Mouse (Mus musculus): ENCODE measurements at regions not wholly inside any gene's neighbourhood (a gene's known extent, or its start where the extent isn't known, plus 50 kb on each side); places are given as distances from the start of the nearest gene placed in this dataset.

- DNase-seq (ENCODE audit: low read depth, low spot score) = no peak
Measured at GRCm38 (mm10) chr13:37657248-37657647, 121.0 kb upstream of the Rreb1 start.

- DNase-seq (ENCODE audit: low read depth, low spot score) = no peak
Measured at GRCm38 (mm10) chr13:37658034-37658433, 120.2 kb upstream of the Rreb1 start.

- DNase-seq (ENCODE audit: low read depth, low spot score) = no peak
Measured at GRCm38 (mm10) chr13:37658519-37658918, 119.7 kb upstream of the Rreb1 start.

DNA sequence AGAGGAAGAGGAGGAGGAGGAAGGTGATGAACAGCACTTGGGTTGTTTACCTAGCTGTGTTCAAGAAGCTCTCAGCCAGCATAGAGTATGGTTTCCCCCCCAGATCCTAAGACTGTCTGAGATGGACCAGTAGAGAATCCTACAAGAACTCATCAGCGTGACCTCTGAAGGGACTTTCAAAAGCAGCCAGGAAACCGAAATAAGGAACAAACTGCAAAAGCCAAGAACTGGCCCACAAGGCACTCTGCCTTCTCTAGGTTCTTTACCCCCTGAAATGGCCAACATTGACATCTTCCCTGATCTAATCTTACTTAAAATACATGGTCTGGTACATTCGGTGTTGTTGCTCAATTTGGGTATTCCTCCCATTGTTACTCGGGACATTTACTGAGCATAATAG, 118.1 kb upstream of the Rreb1 start:
- no peak for DNase-seq (ENCODE audit: low read depth, low spot score)

DNA sequence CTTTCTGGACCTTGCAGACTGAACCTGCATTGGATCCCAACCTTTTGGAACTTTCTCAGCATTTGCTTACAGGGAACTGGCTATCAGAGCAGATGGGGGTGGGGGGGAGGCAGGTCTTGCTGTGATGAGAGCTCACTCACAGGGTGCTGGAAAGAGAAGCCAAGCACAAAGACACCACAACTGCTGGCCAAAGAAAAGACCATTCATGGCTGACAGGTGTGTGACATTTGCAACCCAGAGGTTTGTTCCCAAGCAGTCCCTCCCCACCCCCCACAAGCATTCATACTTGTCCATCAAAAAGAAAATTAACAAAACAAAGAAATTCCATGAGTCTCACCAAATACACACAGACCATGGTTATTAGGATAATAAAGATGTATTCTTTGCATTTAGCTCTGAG, 117.5 kb upstream of the Rreb1 start:
- no peak for DNase-seq (ENCODE audit: low read depth, low spot score)

GRCm38 (mm10) chr13:37664116-37664515, 114.1 kb upstream of the Rreb1 start:
- no peak for DNase-seq (ENCODE audit: low read depth, low spot score)

GRCm38 (mm10) chr13:37666207-37667003, 111.8 kb upstream of the Rreb1 start:
- no peak for DNase-seq (ENCODE audit: low read depth, low spot score)

DNA sequence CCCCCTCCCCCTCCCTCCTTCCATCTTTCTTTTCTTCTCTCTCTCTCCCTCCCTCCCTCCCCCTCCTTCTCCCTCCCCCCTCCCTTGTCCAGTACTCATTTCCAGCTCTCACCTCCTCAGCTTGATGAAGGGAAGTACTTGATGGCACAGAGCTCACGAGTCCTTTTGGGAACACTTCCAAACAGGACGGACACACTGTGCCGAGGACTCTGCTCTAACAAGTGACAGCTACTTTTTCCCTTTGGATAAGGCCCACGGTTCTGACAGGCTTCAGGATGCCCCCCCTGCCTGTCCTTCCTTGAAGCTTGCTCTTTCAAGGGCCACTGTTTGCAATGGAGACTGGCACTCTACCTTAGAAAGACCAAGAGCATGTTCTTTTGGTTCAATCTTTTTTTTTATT, 110.8 kb upstream of the Rreb1 start:
- no peak for DNase-seq (ENCODE audit: low read depth, low spot score)

- no peak for DNase-seq (ENCODE audit: low read depth, low spot score)
Measured at GRCm38 (mm10) chr13:37667871-37668270, 110.3 kb upstream of the Rreb1 start.

- no peak for DNase-seq (ENCODE audit: low read depth, low spot score)
Measured at GRCm38 (mm10) chr13:37671109-37671508, 107.1 kb upstream of the Rreb1 start.

- no peak for DNase-seq (ENCODE audit: low read depth, low spot score)
Measured at GRCm38 (mm10) chr13:37674676-37675350, 103.4 kb upstream of the Rreb1 start.

GRCm38 (mm10) chr13:37675718-37676117, 102.5 kb upstream of the Rreb1 start:
- no peak for DNase-seq (ENCODE audit: low read depth, low spot score)

GRCm38 (mm10) chr13:37676912-37677311, 101.3 kb upstream of the Rreb1 start:
- no peak for DNase-seq (ENCODE audit: low read depth, low spot score)

DNA sequence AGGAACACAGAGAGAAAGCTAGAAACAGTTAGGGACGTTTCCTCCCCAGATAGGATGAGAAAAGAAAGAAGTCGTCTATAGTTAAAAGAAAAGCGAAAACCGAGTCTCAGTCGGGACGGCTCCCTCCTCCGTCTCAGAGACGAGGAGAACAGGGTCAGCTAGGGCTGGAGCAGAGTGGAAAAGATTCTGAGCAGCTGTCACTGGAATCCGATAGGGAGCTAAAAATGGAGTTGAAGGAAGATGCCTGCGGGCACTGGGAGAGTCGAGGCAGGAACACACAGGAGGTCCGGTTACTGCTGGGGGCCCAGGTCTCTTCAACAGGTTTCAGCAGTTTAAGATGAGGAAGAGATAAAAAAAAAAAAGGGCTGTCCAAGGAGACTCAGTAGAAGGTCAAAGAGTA, 99.9 kb upstream of the Rreb1 start:
- no peak for DNase-seq (ENCODE audit: low read depth, low spot score)

DNA sequence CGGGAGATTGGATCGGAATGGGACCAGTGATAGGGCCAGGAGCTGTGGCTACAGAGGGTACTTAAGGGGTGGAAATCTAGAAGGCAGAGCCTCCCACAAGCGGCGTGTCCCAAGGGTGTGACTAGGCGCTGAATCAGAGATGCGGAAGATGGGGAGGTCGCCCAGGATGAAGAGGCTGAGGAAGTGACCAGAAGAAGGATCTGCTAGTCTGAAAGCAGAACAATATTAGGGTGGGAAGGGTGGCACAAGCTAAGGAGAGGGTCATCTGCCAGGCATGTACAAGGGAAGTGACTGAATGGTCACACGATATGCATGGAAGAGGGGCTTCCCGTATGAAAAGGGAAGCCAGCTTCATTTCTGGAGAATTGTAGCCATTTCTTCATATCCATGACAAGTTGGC, 99.4 kb upstream of the Rreb1 start:
- DNase-seq (ENCODE audit: low read depth, low spot score) = no peak

- DNase-seq (ENCODE audit: low read depth, low spot score) = peak; percentile 39
Measured at GRCm38 (mm10) chr13:37680837-37681619, 97.2 kb upstream of the Rreb1 start.

- DNase-seq (ENCODE audit: low read depth, low spot score) = no peak
Measured at GRCm38 (mm10) chr13:37683045-37683679, 95.0 kb upstream of the Rreb1 start.

GRCm38 (mm10) chr13:37685617-37686016, 92.6 kb upstream of the Rreb1 start:
- no peak for DNase-seq (ENCODE audit: low read depth, low spot score)

- no peak for DNase-seq (ENCODE audit: low read depth, low spot score)
Measured at GRCm38 (mm10) chr13:37686109-37686508, 92.1 kb upstream of the Rreb1 start.

- no peak for DNase-seq (ENCODE audit: low read depth, low spot score)
Measured at GRCm38 (mm10) chr13:37689127-37689777, 88.9 kb upstream of the Rreb1 start.

DNA sequence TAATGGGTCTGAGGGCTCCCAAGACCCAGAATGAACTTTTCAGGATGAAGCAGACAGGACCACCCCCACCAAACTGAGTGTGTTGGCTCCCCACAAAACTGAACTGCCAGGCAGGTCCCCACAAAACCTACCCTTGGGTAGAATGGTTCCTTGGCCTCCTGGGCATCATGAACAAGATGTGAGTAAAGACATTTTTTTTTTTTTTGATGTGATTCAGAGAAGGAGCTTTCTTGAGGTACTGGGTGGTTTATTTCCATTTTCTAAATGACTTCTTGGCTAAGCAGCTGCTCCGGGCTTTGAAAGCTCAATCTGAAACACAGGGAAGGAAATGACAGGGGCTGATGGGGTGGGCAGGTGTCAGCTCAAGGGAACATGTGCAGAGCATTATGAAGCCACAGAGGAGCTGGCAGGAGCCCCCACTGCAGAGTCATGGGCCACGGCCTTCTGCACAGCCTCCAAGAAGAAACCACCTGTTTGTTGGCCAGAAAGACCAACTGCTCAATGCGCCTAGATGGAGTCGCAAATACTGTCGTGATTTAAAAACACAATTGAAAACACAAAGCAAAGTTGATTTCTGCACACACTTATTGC, 86.2 kb upstream of the Rreb1 start:
- DNase-seq (ENCODE audit: low read depth, low spot score) = peak; percentile 9
